In genomic region chr8:121698615-121699101, GRCm38 (mm10) we compare ENCODE assay signal across 11 mouse cellular contexts. TPM values are rescaled to one million over a fixed set of nuclear protein-coding genes. Genes with fewer than 3 reads are reported as not detected.
DNase-seq lines count a peak whose midpoint lies in the region; ATAC-seq and TF ChIP-seq lines count a peak whose summit lies in the region.
"Had no signal": no experiment of that assay in that cellular context is flagged by ENCODE, and none has a peak within 500 bp of the region (broad histone marks: within the 10 kb centered on the region; RNA-seq: fewer than 3 reads in every experiment).

No protein-coding gene starts in this region.

- H3K4me1 ChIP-seq in kidney, embryonic 14.5 days (ENCODE audit: control insufficient read depth, insufficient read depth, low read length) = peaks cover 6% of the 10 kb centered on the region; the same call in 1 of the 2 replicates
- H3K4me1 ChIP-seq in hindbrain, embryonic 15.5 days (replicated peaks) = peaks cover 18% of the 10 kb centered on the region
- H3K4me1 ChIP-seq in midbrain, postnatal 0 days (ENCODE audit: insufficient read depth, low read length) = peaks cover 13% of the 10 kb centered on the region; the same call in 1 of the 2 replicates

- TF ChIP-seq POLR2A in brain, embryonic 14.5 days (IDR thresholded peaks at IDR 0.05; ENCODE audit: borderline replicate concordance, extremely low read depth, insufficient read depth, insufficient read length, poor library complexity, severe bottlenecking) = no peak

- ATAC-seq in kidney, embryonic 14.5 days (ENCODE audit: low FRiP score, low TSS enrichment) = peak; percentile 63
- no peak for ATAC-seq in hindbrain, embryonic 15.5 days (ENCODE audit: low FRiP score, low read depth)
- no peak for ATAC-seq in midbrain, postnatal 0 days (ENCODE audit: low FRiP score)

- H3K9me3 ChIP-seq in kidney, embryonic 14.5 days (ENCODE audit: control insufficient read depth, low read length) = no peaks in the 10 kb centered on the region
- no peaks in the 10 kb centered on the region for H3K9me3 ChIP-seq in hindbrain, embryonic 15.5 days
- no peaks in the 10 kb centered on the region for H3K9me3 ChIP-seq in midbrain, postnatal 0 days (ENCODE audit: low read length)

- H3K27ac ChIP-seq in kidney, embryonic 14.5 days (ENCODE audit: low read depth, low read length) = peak overlapping the region; percentile 37; the same call in 1 of the 2 replicates
- H3K27ac ChIP-seq in hindbrain, embryonic 15.5 days (replicated peaks) = peak overlapping the region; percentile 80
- peak overlapping the region; percentile 83 for H3K27ac ChIP-seq in midbrain, postnatal 0 days (ENCODE audit: low read depth, low read length)

- no peak for DNase-seq in kidney, adult 18-20 months
- DNase-seq in brain, embryonic 14.5 days (ENCODE audit: low read depth) = peak; percentile 42
- DNase-seq in midbrain, postnatal 0 days (ENCODE audit: low spot score) = peak; percentile 16
- no peak for DNase-seq in thymus, postnatal 0 days (ENCODE audit: low spot score)
- no peak for DNase-seq in urinary bladder, postnatal 25 days (ENCODE audit: low spot score)
- DNase-seq in cerebellum, adult 9-11 months = no peak
- DNase-seq: gastrocnemius, postnatal 36 days; lung, adult 2 months had no signal

- H3K27me3 ChIP-seq in kidney, embryonic 14.5 days (ENCODE audit: control insufficient read depth, insufficient read depth, low read length) = no peaks in the 10 kb centered on the region
- H3K27me3 ChIP-seq in hindbrain, embryonic 15.5 days = no peaks in the 10 kb centered on the region
- H3K27me3 ChIP-seq in midbrain, postnatal 0 days (ENCODE audit: insufficient read depth, low read length) = no peaks in the 10 kb centered on the region

- H3K9ac ChIP-seq in kidney, embryonic 14.5 days (ENCODE audit: low read depth, low read length) = peak overlapping the region; percentile 50; the same call in 1 of the 2 replicates
- no peak overlapping the region for H3K9ac ChIP-seq in hindbrain, embryonic 15.5 days
- peak overlapping the region; percentile 48 for H3K9ac ChIP-seq in midbrain, postnatal 0 days (replicated peaks; ENCODE audit: low read length, poor library complexity, severe bottlenecking)

- 10% methylated on average over 9 of the region's 9 CpGs for WGBS in kidney, embryonic 14.5 days
- WGBS in hindbrain, embryonic 15.5 days = 6% methylated on average over 9 of the region's 9 CpGs
- 9% methylated on average over 9 of the region's 9 CpGs for WGBS in midbrain, postnatal 0 days

- TF ChIP-seq CTCF in brain, embryonic 14.5 days (IDR thresholded peaks at IDR 0.05; ENCODE audit: borderline replicate concordance, extremely low read depth, insufficient read depth, insufficient read length) = no peak
- no peak for TF ChIP-seq CTCF in midbrain, postnatal 0 days (IDR thresholded peaks at IDR 0.05)

- peak overlapping the region; percentile 51 for H3K4me2 ChIP-seq in kidney, embryonic 14.5 days (replicated peaks; ENCODE audit: low read depth, low read length)
- peak overlapping the region; percentile 47 for H3K4me2 ChIP-seq in hindbrain, embryonic 15.5 days
- H3K4me2 ChIP-seq in midbrain, postnatal 0 days (ENCODE audit: low read depth, low read length, poor library complexity, severe bottlenecking) = peak overlapping the region; percentile 42

- H3K36me3 ChIP-seq in kidney, embryonic 14.5 days (ENCODE audit: control insufficient read depth, insufficient read depth, low read length) = no peaks in the 10 kb centered on the region
- no peaks in the 10 kb centered on the region for H3K36me3 ChIP-seq in hindbrain, embryonic 15.5 days
- H3K36me3 ChIP-seq in midbrain, postnatal 0 days (ENCODE audit: insufficient read depth, low read length) = no peaks in the 10 kb centered on the region
- H3K36me3 ChIP-seq: G1E had no signal

- peak overlapping the region; percentile 21; the same call in 1 of the 2 replicates for H3K4me3 ChIP-seq in kidney, embryonic 14.5 days (ENCODE audit: low read length)
- H3K4me3 ChIP-seq in hindbrain, embryonic 15.5 days = peak overlapping the region; percentile 8
- H3K4me3 ChIP-seq in midbrain, postnatal 0 days (ENCODE audit: low read depth, low read length) = peak overlapping the region; percentile 13; the same call in 1 of the 2 replicates

RNA-seq across cellular contexts. Expression of gene Jph3, which starts 30.8 kb away (rescaled TPM):
- polyA plus RNA-seq in kidney, embryonic 14.5 days (2014; fragmentation: Nextera tagmentation; extraction: Ambion mirVana) = 0.30 and 0.46 TPM in 2 replicates
- 28.7 and 57.2 TPM in 2 replicates for polyA plus RNA-seq in brain, embryonic 14.5 days (2012; rRNA removed)
- 108 and 125 TPM in 2 replicates for polyA plus RNA-seq in hindbrain, embryonic 15.5 days (2015; fragmentation: Nextera tagmentation; extraction: Ambion mirVana)
- 63.2 and 70.2 TPM in 2 replicates for total RNA-seq in midbrain, postnatal 0 days (2014; rRNA removed)
- 109 and 110 TPM in 2 replicates for polyA plus RNA-seq in midbrain, postnatal 0 days (2015; fragmentation: Nextera tagmentation; extraction: Ambion mirVana)
- polyA plus RNA-seq in thymus, postnatal 0 days (2015; fragmentation: Nextera tagmentation; extraction: Ambion mirVana) = 0.04 TPM in 1 of 2 replicates, not detected in the other
- total RNA-seq: gastrocnemius, postnatal 36 days had no signal
- polyA plus RNA-seq: G1E had no signal

RNA-seq across cellular contexts. Expression of gene Zcchc14, which starts 46.0 kb away (rescaled TPM):
- 19.3 and 26.9 TPM in 2 replicates for polyA plus RNA-seq in kidney, embryonic 14.5 days (2014; fragmentation: Nextera tagmentation; extraction: Ambion mirVana)
- 66.6 and 84.4 TPM in 2 replicates for polyA plus RNA-seq in brain, embryonic 14.5 days (2012; rRNA removed)
- 21.6 and 23.9 TPM in 2 replicates for polyA plus RNA-seq in hindbrain, embryonic 15.5 days (2015; fragmentation: Nextera tagmentation; extraction: Ambion mirVana)
- 66.5 and 68.5 TPM in 2 replicates for total RNA-seq in midbrain, postnatal 0 days (2014; rRNA removed)
- polyA plus RNA-seq in midbrain, postnatal 0 days (2015; fragmentation: Nextera tagmentation; extraction: Ambion mirVana) = 11.5 and 16.9 TPM in 2 replicates
- 1.5 and 1.8 TPM in 2 replicates for polyA plus RNA-seq in thymus, postnatal 0 days (2015; fragmentation: Nextera tagmentation; extraction: Ambion mirVana)
- polyA plus RNA-seq: G1E had no signal

Comparison
In these comparisons a context has a peak if more than half of its experiments do, and no peak if none do; other contexts are left out.
1. DNase-seq: peak in brain, embryonic 14.5 days (single experiment) and midbrain, postnatal 0 days (single experiment); none in kidney, adult 18-20 months (single experiment), thymus, postnatal 0 days (single experiment), urinary bladder, postnatal 25 days (single experiment) and cerebellum, adult 9-11 months (single experiment).
2. RNA of gene Jph3, which starts 30.8 kb away (polyA plus RNA-seq): 108 to 125 TPM in hindbrain, embryonic 15.5 days, 109 to 110 TPM in midbrain, postnatal 0 days and 28.7 to 57.2 TPM in brain, embryonic 14.5 days; 0.30 to 0.46 TPM in kidney, embryonic 14.5 days and 0.04 TPM in thymus, postnatal 0 days; every median in the first group is over 10 times any median in the second.
3. Peak in every context shown above with its lines, with median percentiles within 50 percentile points of each other: H3K27ac ChIP-seq, H3K4me2 ChIP-seq and H3K4me3 ChIP-seq.